Mouse (Mus musculus) cerebellum, postnatal 10 days (tissue): ENCODE measurements at regions not wholly inside any gene's neighbourhood (a gene's known extent, or its start where the extent isn't known, plus 50 kb on each side); places are given as distances from the start of the nearest gene placed in this dataset.

Source experiments
- DNase-seq, 2 experiments: peaks; one replicate each; pipeline ENCODE4 v3.0.0; 2021; ENCODE audit warnings: mixed read lengths in 2 of 2

DNA sequence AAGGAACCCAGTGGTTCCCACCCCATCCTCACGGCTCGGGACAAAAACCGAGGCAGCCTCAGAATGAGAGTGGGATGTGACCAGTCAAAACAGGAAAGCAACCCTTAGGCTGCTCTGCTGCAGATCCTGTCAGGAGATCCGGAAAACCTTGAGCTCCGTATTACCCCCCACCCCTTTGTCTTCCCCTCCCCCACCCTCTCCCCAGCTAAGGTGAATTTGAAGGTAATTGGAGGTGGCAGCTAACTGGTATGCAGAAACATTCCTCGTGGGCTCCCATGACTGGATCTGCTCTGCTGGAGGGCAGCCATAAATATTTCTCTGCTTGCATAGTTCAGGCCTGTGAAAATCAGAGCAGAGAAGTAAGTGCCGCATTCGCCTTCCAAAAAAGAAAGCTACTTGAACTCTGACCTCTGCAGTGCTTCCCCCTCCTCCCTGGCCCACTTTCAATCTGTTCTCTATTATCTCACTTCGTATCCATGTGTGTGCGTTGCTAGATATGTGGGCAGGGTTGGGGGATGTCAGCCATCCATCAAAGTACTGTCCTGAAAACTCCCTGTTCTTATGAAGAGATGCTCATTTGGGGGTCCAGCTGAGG is 82.9 kb upstream of the Spin1 start:
- DNase-seq: peak in 1 of 2 experiments; percentile 18

DNA sequence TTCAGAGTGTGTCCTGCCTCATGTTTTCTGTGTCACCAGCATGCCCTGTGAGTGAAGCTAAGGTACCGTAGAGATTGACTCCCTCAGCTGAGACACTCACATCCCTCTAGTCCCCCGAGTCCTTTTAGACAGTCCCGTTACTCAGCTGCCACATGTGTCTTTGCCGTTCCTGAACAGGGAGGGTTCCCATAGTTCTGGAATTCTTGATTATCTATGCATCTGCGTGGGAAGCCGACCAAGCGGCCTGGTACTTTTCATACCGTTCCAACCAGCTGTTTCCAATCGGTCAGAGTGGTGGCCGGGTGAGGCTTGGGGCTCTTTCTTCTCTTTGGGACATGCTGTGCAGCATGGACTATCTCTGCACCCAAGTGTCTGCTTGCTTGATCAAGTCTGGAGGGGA is 82.3 kb upstream of the Spin1 start:
- no peak for DNase-seq

DNA sequence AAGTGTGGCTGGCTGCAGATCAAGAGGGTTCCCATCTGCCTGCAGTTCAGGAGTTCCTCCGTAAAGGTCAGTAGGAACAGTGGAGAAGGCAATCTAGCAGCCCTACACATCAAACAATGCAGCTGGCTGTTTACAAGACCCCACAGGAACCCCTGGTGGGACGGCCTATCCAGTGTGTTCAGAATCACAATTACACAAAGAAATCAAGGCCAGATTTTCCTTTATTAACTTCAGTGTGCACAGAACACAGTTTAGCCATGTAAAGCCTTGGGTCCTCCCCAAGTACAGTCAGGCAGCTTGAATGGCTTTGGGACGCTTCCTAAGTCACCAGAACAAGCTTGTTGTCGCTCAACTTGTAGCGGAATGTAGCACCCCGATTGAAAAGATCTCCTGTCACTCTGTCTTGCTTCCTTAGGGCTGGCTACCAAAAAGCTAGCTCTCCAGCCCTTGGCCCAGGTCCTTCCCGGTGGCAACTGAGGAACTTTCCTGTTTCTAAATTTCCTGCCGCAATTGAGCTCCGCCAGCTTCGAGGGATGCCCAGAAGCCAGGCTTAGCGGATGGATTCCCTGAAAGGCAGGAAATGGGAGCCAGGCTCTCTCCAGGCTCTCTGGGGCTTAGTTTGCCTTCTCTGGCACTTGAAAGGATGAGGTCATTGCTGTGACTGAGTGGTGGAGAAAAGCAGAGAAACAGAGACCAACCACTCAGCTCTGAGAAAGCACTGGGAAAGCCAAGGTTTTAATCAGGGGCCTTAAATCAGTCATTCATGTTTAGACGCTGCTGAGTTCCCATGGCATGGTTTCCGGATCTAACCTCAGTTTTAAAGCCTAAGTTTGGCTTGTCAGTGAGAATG is 78.1 kb upstream of the Spin1 start:
- peak; percentile 25 to 38 for DNase-seq

DNA sequence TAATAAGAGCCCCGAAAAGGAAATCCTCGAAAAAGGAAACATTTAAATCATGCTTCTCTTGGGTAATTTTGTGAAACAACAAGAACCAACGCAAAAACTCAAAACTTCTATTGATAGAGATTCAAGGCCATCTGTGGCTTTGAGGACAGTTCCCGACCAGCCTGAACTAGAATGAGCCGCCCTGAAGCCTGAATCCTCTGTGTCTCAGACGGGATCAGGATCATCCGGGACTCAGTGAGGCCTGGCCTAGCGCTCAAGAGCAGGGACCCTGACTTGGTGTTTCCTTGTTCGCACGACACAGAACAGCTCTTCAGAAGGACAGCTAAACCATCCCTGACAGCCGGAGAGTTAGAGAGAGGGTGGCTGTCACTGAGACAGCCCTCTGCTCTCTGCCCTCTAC is 77.4 kb upstream of the Spin1 start:
- no peak for DNase-seq

DNA sequence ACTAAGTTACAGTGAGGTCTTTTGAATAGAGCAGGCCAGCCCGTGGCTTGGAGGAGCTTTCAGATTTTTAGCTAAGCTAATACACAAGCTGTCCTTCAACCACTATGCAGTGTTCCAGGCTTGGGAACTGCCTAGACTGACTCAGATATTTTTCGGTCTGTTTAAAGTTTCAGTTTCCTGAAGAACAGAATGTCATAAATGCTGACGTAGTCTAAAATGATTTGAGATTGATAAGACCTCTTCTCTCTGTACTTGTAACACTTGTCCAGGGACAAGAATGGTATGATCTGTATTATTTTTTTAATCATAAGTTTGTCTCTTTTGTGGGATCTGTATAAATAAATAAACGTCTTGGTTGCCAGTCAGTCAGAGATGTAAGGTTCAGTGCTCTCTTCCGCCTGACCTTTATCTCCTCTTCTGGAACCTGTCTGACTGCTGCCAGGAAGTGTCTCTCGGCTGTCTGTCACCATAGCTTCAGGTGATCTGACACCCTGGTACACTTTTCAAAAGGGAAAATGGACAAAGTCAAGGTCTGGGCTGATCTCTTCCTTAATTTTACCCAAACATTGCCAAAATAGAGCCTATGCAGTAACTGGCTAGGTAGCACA is 74.3 kb upstream of the Spin1 start:
- no peak for DNase-seq

DNA sequence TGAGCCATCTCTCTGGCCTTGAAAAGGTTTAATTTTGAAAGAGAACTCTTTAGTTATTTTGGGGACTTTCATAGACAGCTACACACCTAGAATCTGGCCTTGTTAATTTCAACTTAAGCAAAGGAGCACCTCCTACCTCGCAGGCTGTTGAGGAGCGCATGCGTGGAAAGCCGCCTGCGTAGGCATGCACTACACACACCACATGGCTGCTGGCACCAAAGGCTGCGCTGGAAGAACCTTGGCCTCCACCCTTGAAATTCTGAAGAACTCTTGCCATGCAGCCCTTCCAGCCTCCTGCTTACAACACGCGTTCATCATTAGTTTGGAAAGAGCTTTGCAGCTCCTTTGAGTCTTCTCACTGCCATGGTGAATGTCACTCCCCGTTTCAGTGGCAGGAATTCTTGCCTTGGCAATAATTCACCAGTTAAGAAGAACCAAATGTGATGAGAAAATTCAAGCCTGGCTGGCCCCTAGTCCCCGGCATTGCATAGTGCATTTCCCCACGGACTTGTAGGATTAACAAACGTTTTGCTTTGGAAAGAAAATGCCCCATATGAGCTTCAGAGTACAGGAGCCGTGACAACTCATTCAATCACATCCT is 62.7 kb upstream of the Spin1 start:
- DNase-seq: peak in 1 of 2 experiments; percentile 9

DNA sequence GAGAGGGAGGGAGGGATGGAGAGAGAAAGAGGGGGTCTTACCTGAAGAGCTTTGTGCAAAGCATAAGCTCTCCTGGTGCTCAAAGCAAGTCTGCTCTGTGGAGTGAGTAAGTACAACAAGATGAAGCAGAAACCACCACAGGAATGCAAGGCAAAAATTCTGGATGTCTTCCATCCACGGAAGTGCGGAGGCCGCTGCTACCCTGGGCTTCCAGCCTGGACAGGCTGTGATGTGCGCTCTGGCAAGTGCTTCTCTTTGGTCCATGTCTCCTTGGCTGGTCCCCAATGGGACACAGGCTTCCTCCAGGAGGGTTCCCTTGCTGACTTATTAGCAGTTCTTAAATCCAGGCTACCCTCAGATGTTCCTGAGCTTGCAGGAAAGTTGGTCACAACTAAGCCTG is 61.7 kb upstream of the Spin1 start:
- DNase-seq: peak; percentile 23 to 27

DNA sequence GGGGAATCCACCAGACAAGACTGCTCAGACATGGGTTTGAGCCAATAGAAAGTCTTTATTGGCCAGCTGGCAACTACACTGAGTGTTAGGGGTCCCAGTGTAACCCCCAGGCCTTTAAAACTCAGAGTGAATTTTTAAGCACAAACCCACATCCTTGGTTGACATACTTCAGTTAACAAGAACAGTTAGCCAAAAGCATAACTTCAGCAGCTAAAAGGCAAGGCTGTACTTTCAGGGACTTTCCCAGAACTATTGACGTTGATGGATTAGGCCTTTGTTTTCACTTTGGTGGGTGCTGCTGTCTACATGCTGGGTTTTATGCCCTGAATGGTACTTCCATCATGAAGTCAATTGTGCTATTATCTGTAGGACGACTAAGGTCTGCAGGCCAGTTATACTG is 59.6 kb upstream of the Spin1 start:
- DNase-seq: no peak

DNA sequence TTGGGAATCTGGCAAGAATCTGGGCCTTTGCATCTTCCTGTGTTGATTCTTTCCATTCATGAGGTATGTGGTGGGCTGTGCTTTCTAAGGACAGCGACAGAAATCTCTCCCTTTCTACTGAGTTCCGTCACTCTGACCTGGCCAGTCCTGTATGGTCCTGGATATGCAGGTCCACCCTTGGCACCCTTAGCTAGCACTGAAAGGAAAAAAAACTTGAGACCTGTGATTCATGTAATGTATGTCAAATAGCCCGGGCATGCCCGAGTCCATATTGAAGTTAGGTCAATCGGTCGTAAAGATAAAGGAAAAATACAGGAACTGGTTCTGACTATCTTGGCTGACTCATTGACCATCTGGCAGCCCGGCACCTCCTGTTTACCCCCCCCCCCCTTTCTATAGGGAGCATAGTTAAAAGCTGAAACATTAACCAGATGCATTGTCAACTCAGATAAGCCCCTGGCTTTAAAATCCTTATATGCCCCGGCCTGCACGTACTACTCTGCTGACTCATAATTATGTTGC is 57.7 kb upstream of the Spin1 start:
- DNase-seq: no peak
